Mouse (Mus musculus) left cerebral cortex, adult 6 months (tissue): ENCODE data around the gene Chid1. TPM values are rescaled to one million over a fixed set of nuclear protein-coding genes. Genes with fewer than 3 reads are reported as not detected.

Experiments
- long read RNA-seq, 2 experiments: library from polyadenylated mRNA; unstranded; transcript quantifications; one replicate each; pipeline ENCODE4 v2.0.0; 2019 to 2020
- polyA plus RNA-seq: library from polyadenylated mRNA; unstranded; fragments of <200 nt; fragmentation: Nextera tagmentation; gene quantifications from 2 replicates; pipeline ENCODE4 v1.2.3, GENCODE M21; 2021

Gene Chid1
- polyA plus RNA-seq, result 50.6 and 67.4 TPM in 2 replicates
- long read RNA-seq, experiment 1, full-length matches to known transcripts, result 285 of 363 reads
- long read RNA-seq, experiment 1, partial matches to known transcripts, result 32 of 363 reads
- long read RNA-seq, experiment 1, other reads (novel, unspliced or antisense), result 46 of 363 reads
- long read RNA-seq, experiment 2, full-length matches to known transcripts, result 67 of 97 reads
- long read RNA-seq, experiment 2, partial matches to known transcripts, result 15 of 97 reads
- long read RNA-seq, experiment 2, other reads (novel, unspliced or antisense), result 15 of 97 reads

DNA sequence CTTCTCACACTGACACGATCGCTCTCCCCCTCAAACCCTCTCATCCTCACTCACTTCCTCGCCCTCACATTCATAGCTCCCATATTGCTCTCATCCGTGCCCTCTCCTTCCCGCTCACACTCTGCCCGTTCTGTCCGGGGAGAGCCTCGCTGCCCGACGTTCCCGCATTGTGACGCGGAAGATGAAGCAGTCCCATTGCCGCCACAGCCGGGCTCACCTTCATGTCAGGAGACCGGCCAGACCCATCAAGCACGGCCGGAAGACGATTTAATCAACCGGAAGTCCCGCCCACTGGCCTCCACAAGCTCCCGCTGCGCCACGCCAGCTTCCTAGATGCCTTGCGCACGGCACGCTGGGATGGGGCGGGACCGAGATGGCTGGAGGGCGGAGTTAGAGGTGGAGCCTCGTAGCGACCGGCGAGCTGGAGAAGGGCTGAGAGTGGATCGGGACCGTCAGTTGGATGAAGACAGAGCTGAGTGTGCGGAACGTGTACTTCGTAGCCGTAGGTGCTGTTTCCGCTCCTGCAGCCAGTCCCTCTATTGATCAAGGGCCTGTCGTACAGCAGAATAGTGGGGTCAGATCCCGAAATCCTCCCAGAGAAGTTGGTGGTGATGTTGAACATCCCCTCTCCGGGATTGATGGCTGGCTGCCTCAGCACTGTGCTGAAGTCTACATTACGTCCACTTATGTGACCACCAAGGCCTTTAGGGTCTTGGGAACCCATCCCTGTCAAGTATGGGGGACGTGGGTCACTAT lies at the start of gene Chid1:
Gene Chid1, minus strand, starts transcription at position 302 of the 756 bp plus-strand sequence.

DNA sequence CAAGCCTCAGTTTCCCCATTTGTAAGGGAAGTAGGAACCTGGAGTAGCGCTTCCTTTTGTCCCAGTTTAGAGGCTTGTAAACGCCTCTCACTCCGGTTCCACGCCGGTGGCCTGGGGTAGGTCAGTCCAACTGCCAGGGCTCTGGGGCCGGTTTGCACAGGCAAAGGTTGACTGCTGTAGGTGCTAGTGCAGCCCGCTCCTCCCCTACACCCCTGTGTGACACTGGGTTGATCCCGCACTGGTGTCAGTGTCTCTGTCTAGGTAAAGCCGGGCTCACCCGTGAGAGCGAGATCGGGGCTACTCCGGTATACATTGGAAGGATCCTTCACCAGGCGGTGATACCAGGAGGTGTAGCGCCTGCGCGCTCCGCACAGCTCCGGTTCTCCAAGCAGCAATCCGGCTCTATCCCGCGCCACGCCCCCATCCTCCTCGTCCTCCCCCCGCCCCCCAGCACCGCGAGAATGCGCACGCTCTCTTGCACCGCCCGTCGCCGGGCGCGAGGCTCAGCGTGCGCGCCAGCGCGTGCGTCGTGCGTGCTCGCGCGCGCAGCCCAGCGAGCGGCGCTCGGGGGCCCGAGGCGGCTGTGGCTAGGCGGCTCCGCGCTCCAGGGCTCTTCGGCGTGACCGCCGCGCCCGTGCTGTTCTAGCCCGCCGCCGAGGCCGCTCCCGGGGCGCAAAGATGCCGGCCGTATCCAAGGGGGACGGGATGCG lies 22.2 kb upstream of the Chid1 start, which contains the start of gene Ap2a2:
Gene Ap2a2, plus strand, starts transcription at position 492 of the 710 bp plus-strand sequence.

DNA sequence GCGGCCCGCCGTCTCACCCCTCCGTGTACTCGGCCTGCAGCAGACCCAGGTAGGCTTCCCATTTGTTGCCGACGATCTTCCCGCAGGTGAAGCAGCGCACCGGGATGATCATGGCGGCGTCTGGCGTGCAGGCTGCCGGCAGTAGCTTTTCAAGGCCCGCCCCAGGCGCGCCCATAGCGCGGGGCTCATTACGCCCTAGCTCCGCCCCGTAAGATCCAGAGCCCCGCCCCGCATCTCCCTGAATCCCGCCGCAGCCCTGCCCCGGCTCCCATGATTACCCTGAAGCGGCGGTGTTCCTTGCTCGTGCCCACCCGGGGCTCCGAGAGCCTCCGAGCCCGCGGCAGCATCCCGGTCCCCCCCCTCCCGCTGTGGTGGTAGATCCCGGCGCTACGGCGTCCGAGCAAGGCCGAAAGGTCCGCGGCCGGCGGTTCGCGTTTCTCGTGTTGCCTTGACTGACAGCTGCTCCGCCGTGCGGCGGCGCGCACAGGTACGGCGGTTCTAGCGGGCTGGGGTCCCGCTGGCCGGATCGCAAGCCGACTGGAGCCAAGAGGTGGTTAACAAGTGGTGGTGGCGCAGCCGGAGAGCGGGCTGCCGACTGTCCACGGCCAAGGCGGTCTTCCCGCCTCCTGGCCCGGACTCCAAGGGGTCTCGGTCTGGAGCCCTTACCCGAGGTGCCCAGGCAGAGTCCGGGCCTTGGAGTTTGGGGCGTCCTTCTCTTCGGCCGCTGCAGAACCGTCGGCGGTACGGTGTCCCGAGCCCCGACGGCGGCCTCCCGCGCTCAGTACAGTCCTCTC lies 64.4 kb downstream of the Chid1 start, which contains the start of the genes Polr2l and Tspan4:
Gene Polr2l, minus strand, starts transcription at position 122 of the 794 bp plus-strand sequence.
Gene Tspan4, plus strand, starts transcription at position 230 of the 794 bp plus-strand sequence.

DNA sequence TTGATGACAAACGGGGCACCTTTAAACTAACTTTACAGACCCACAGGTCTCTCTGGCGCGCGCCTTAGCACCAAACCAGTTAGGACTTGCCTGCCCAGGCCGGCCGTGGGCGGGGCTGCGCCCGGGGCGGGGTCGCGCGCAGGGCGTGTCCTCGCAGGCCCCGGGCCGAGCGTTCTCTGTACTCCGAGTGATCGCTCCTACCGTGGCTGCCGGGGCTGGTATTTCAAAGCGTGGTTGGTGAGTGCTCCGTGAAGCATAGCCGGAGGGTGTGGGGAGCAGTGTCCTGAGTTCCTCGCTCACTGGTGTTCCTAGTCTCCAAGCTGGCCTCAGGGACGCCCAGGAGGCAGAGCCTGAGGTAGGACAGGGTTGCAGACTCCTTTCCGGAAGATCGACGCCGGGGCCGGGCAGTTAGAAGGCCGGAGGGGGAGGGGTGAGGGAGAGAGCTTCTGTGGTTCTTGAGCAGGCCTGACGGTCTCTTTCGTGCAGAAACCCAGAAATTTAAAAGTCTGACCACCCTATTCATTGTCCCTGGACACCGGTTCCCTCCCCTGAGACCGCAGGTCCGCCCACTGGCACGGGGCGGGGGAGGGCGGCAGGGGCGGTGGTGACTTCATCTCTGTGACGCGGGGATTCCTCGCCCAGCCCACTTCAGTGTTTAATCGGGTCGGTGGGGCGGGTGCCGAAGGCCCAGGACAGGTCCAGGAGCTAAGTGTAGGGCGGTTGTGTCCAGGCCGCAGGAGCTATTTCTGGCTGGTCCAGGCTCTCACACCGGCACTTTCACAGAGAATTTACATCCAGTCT lies 72.2 kb downstream of the Chid1 start, which contains the start of gene Cd151:
Gene Cd151, plus strand, starts transcription at position 163 of the 801 bp plus-strand sequence.

DNA sequence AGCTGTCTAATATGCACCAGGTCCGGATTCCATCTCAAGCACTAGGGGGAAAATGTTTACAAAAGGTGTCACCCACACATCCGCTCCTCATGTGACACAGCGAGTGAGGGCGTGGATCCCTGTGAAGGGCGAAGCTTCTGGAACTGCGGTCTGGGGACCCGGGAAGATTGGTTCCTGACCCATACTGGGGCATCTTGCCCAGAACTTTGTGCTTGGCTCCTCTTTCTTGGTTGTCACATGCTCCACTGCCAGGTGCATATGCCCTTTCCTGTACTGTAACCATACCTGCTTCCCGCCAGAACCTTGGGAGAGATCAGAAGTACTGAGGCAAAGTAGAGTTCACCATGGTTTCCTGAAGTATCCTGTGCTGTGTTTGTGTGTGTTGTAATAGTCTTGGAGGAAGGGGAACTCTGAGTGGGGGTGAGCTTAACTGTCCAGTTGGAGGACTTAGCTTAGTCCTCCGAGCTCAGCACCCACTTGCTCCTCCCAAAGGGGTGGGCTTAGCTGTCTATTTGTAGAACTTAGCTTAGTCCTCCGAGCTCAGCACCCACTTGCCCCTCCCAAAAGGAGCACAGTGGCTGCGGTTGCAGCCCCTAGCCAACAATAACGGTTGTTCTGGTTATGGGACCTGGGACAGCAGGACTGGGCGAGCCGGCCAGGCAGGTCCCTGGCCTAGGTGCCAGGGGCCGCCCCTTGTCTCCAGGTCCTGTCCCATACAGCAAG lies 79.1 kb downstream of the Chid1 start, which contains the start of gene Cracr2b:
Gene Cracr2b, plus strand, starts transcription at position 704 of the 723 bp plus-strand sequence.

DNA sequence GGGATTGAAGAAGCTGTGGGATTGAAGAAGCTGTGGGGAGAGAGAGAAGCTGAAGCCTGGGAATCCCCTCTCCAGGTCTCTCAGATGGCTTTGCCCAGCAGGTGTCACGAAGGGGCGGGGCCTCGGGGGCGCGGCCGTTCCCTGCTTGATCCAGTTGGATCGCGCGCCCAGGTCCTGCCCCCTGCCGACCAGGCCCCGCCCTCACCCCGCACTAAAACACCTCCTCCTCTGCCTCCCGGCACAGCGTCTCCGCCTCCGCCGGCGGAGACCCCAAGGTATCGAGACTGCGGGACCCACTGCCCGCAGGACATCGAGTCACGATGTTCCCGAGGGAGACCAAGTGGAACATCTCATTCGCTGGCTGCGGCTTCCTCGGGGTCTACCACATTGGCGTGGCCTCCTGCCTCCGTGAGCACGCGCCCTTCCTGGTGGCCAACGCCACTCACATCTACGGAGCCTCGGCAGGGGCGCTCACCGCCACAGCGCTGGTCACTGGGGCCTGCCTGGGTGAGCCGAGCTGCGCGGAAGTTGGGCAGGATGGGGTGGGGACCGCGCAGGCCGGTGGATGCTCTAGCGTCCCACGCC lies 84.6 kb downstream of the Chid1 start, which contains the start of gene Pnpla2:
Gene Pnpla2, plus strand, starts transcription at position 232 of the 585 bp plus-strand sequence.

DNA sequence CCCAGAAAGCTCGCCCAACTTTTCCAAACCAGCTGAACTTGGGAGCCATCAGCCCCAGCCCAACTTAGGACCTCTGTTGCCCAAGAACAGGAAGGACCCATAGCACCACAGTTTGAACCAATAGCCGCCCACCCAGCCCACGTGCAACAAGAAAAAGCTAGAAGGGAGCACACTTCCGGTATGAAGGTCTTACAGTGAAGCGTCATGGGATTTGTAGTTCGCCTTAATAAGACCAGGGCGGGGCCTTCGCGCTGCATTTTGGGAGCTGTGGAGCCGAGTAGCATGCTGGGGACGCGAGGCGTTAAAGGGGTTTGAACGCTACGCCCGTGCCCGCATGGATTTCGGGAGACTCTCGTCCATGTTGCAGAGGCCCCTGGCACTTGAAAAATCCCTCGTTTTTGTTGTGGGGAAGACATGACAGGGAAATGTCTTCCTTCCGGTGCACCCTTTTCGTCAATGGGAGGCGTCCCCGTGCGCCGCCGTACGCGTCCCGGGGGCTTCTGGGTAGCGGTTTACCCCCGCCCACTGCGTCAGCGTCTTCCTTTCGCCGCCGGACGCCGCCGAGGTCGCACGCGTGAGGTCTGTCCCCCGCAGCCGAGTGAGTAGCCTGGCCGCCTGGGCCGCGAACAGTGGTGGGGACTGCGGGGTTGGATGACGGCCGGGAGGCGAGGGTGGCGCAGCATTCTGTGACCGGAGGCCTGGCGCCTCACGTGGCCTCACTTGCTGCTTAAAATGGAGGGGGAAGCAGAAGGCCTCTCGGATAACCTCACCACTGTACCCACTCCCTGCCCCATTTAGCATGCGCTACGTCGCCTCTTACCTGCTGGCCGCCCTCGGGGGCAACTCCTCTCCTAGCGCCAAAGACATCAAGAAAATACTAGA lies 92.3 kb downstream of the Chid1 start, which contains the start of gene Rplp2:
Gene Rplp2, plus strand, starts transcription at position 261 of the 882 bp plus-strand sequence.

DNA sequence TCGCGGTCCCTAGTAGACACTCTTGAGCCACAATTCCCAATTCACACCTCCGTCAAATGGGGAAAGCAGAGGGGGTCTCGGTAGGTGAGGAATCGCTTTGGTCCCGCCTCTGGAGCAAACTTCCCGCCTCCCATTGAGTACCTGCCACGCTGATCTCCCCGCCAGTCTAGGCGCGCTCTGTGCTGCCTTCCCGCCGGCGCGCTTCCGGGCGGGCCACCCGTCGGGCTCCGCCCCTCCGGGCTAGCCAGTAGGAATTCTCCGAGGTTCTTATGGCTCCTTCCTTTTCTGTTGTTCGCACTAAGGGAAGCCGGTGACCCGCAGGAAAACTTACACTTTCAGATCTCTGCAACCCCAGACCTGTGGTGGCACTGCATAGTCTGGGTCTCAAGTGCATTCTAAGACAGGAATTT lies 95.8 kb downstream of the Chid1 start, which contains the start of gene Pidd1:
Gene Pidd1, minus strand, starts transcription at position 198 of the 410 bp plus-strand sequence.

Other genes with a start within 250 kb of the Chid1 start
- gene Drd4, start 247.9 kb downstream of the Chid1 start, polyA plus RNA-seq, result 0.55 and 0.61 TPM in 2 replicates
- 54.9 and 58.5 TPM in 2 replicates for gene Deaf1, start 212.2 kb downstream of the Chid1 start, polyA plus RNA-seq
- gene Tmem80, start 212.1 kb downstream of the Chid1 start, polyA plus RNA-seq, result 33.0 and 33.7 TPM in 2 replicates
- 3.2 and 5.2 TPM in 2 replicates for gene Eps8l2, start 201.0 kb downstream of the Chid1 start, polyA plus RNA-seq
- 241 and 260 TPM in 2 replicates for gene Taldo1, start 147.7 kb downstream of the Chid1 start, polyA plus RNA-seq
- 38.8 and 54.8 TPM in 2 replicates for gene Gatd1, start 125.7 kb downstream of the Chid1 start, polyA plus RNA-seq
- gene Cend1, start 110.4 kb downstream of the Chid1 start, polyA plus RNA-seq, result 211 and 240 TPM in 2 replicates
- 82.6 and 134 TPM in 2 replicates for gene Slc25a22, start 102.0 kb downstream of the Chid1 start, polyA plus RNA-seq
- gene Pidd1, start 95.8 kb downstream of the Chid1 start, polyA plus RNA-seq, result 0.28 and 0.41 TPM in 2 replicates
- gene Rplp2, start 92.5 kb downstream of the Chid1 start, polyA plus RNA-seq, result 2,138 and 2,186 TPM in 2 replicates
- gene Pnpla2, start 84.7 kb downstream of the Chid1 start, polyA plus RNA-seq, result 14.2 and 16.1 TPM in 2 replicates
- gene Cracr2b, start 78.8 kb downstream of the Chid1 start, polyA plus RNA-seq, result 3.8 and 5.6 TPM in 2 replicates
- 19.9 and 43.0 TPM in 2 replicates for gene Cd151, start 72.5 kb downstream of the Chid1 start, polyA plus RNA-seq
- 81.1 and 93.5 TPM in 2 replicates for gene Polr2l, start 64.7 kb downstream of the Chid1 start, polyA plus RNA-seq
- 24.3 and 26.7 TPM in 2 replicates for gene Tspan4, start 64.6 kb downstream of the Chid1 start, polyA plus RNA-seq
- 81.2 and 127 TPM in 2 replicates for gene Ap2a2, start 22.3 kb upstream of the Chid1 start, polyA plus RNA-seq
- gene Muc6, start 115.5 kb upstream of the Chid1 start, polyA plus RNA-seq, result not detected in 2 replicates
- gene Muc2, start 150.5 kb upstream of the Chid1 start, polyA plus RNA-seq, result not detected in 2 replicates
- not detected in 2 replicates for gene Muc5ac, start 249.1 kb upstream of the Chid1 start, polyA plus RNA-seq